Mouse (Mus musculus) spleen, postnatal 0 days (tissue): ENCODE data around the gene Tnk2. TPM values are rescaled to one million over a fixed set of nuclear protein-coding genes. Genes with fewer than 3 reads are reported as not detected.

ENCODE experiments used
- polyA plus RNA-seq: library from polyadenylated mRNA; unstranded; fragments of >200 nt; fragmentation: Nextera tagmentation; extraction: Ambion mirVana; gene quantifications from 2 replicates; pipeline ENCODE4 v1.2.1, GENCODE M21; 2015

Gene Tnk2
- 12.1 and 15.9 TPM in 2 replicates for polyA plus RNA-seq

DNA sequence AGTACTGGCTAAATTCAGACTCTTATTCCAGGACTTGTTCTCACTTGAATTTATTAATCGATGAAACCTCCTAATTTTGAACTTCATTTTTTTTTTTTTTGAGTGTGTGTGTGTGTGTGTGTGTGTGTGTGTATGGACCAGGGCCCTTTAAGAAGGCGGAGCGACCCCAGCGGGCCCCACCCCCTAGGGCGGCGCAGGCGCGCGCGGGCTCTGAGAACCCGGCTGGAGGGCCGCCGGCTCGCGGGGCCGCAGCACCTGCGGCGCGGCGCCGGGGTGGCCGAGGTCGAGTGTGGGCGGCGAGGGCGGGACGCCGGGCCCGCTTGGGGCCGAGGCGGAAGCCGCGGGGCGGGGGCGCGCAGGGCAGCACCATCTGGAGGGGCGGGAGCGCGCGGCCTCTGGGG lies at the start of gene Tnk2:
Gene Tnk2, plus strand, starts transcription at position 214 of the 401 bp plus-strand sequence.

DNA sequence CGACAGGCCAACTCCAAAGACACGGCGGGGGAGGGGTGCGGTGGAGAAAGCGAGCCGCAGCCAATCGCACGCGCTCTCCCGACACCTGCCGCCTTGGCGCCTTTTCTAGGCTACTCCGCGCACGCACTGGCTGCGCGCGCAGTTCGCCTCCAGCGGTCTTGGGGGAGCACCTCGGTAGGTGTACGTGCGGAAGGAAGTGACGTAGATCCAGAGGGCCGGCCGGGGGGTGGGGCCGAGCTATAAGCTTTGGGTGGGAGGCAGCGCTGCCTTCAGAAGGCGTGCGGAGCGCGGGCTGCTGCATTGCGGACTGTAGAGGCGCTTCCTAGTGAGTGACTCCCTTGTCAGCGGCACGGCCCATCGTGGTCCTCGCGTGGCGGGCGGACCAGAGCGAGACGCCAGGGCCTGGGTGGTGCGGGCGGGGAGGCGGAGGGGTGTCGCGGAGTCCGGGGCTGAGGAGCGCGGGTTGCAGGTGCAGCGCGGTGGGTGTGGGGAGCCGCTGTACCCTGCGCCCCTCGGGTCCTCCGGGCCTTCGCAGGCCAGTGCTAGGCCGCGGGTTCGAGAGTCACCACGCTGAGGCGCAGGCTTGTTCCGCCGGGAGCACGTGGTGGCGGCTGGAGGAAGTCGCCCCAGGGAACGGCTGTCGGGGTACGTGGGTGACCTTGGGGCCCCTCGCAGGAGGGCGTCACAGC lies 34.8 kb upstream of the Tnk2 start, which contains the start of gene Tfrc:
Gene Tfrc, plus strand, starts transcription at position 209 of the 689 bp plus-strand sequence.

Other genes with a start within 250 kb of the Tnk2 start
- gene Tm4sf19, start 243.4 kb upstream of the Tnk2 start, polyA plus RNA-seq, result not detected in 2 replicates
- 18.7 and 19.7 TPM in 2 replicates for gene Tctex1d2, start 224.2 kb upstream of the Tnk2 start, polyA plus RNA-seq
- gene Pcyt1a, start 213.0 kb upstream of the Tnk2 start, polyA plus RNA-seq, result 38.5 and 38.8 TPM in 2 replicates
- 1.1 and 2.2 TPM in 2 replicates for gene Slc51a, start 156.0 kb upstream of the Tnk2 start, polyA plus RNA-seq
- 0.12 TPM in 1 of 2 replicates, not detected in the other for gene Zdhhc19, start 147.6 kb upstream of the Tnk2 start, polyA plus RNA-seq
- 202 and 233 TPM in 2 replicates for gene Tfrc, start 35.0 kb upstream of the Tnk2 start, polyA plus RNA-seq
- not detected in 2 replicates for gene Muc4, start 92.0 kb downstream of the Tnk2 start, polyA plus RNA-seq
- 0.10 TPM in 1 of 2 replicates, not detected in the other for gene Muc20, start 153.6 kb downstream of the Tnk2 start, polyA plus RNA-seq
- not detected in 2 replicates for gene Smbd1, start 166.6 kb downstream of the Tnk2 start, polyA plus RNA-seq
- gene Fyttd1, start 233.6 kb downstream of the Tnk2 start, polyA plus RNA-seq, result 35.7 and 35.9 TPM in 2 replicates
- 6.4 and 8.3 TPM in 2 replicates for gene Rubcn, start 233.9 kb downstream of the Tnk2 start, polyA plus RNA-seq